Mouse (Mus musculus): ENCODE results near the gene Gm8257. TPM values are rescaled to one million over a fixed set of nuclear protein-coding genes. Genes with fewer than 3 reads are reported as not detected.
"Not testable (repeated sequence)": the region's sequence is repeated elsewhere in the genome, so short reads cannot be mapped to it uniquely, and the experiment has no call there.

Gm8257 gene
- not detected in 2 replicates for polyA plus RNA-seq (2015; fragmentation: Nextera tagmentation; extraction: Ambion mirVana)

- H3K4me3 ChIP-seq (ENCODE audit: low read length); H3K27me3 ChIP-seq (replicated peaks; ENCODE audit: control insufficient read depth, insufficient read depth, low read length); H3K27ac ChIP-seq (ENCODE audit: low read depth, low read length); H3K9me3 ChIP-seq (ENCODE audit: control insufficient read depth, low read length); ATAC-seq; H3K4me1 ChIP-seq (ENCODE audit: control insufficient read depth, insufficient read depth, low read depth, low read length); H3K36me3 ChIP-seq (ENCODE audit: control insufficient read depth, insufficient read depth, low read length); H3K9ac ChIP-seq (ENCODE audit: low read depth, low read length); H3K4me2 ChIP-seq (ENCODE audit: low read length): not testable (repeated sequence)
- 89% methylated on average over 3 of the region's 3 CpGs for WGBS
Measured at GRCm38 (mm10) chr14:44706356-44706755, at the start of gene Gm8257. Gm8257 (minus strand) TSS chr14:44706456.

- Histone ChIP-seq H3K9ac (ENCODE audit: low read depth, low read length) (no peak within 1 kb of the TSS), H3K9me3 (ENCODE audit: control insufficient read depth, low read length) (no peaks in the 10 kb centered on the region), H3K27ac (ENCODE audit: low read depth, low read length) (no peak within 1 kb of the TSS), H3K27me3 (replicated peaks; ENCODE audit: control insufficient read depth, insufficient read depth, low read length) (no peaks in the 10 kb centered on the region), H3K4me1 (ENCODE audit: control insufficient read depth, insufficient read depth, low read depth, low read length) (no peaks in the 10 kb centered on the region), H3K36me3 (ENCODE audit: control insufficient read depth, insufficient read depth, low read length) (no peaks in the 10 kb centered on the region), H3K4me2 (ENCODE audit: low read length) (no peak within 1 kb of the TSS), H3K4me3 (ENCODE audit: low read length) (no peak within 1 kb of the TSS)
- ATAC-seq = no peak
- WGBS = 86% methylated on average over 3 of the region's 3 CpGs
Measured at GRCm38 (mm10) chr14:44750240-44750639, 44.0 kb upstream of the Gm8257 start, which contains the start of gene Gm8267. Gm8267 (minus strand) TSS chr14:44750340.

GRCm38 (mm10) chr14:44742789-44743188, 36.5 kb upstream of the Gm8257 start:
- H3K9ac ChIP-seq (ENCODE audit: low read depth, low read length); H3K4me3 ChIP-seq (ENCODE audit: low read length); H3K4me1 ChIP-seq (ENCODE audit: control insufficient read depth, insufficient read depth, low read depth, low read length); H3K36me3 ChIP-seq (ENCODE audit: control insufficient read depth, insufficient read depth, low read length); H3K4me2 ChIP-seq (ENCODE audit: low read length); H3K27ac ChIP-seq (ENCODE audit: low read depth, low read length); ATAC-seq; H3K9me3 ChIP-seq (ENCODE audit: control insufficient read depth, low read length); H3K27me3 ChIP-seq (replicated peaks; ENCODE audit: control insufficient read depth, insufficient read depth, low read length): not testable (repeated sequence)
- 67% methylated on average over 1 of the region's 1 CpGs for WGBS

- not testable (repeated sequence) for H3K9me3 ChIP-seq (ENCODE audit: control insufficient read depth, low read length); H3K36me3 ChIP-seq (ENCODE audit: control insufficient read depth, insufficient read depth, low read length); H3K4me3 ChIP-seq (ENCODE audit: low read length); H3K9ac ChIP-seq (ENCODE audit: low read depth, low read length); H3K27ac ChIP-seq (ENCODE audit: low read depth, low read length); H3K27me3 ChIP-seq (replicated peaks; ENCODE audit: control insufficient read depth, insufficient read depth, low read length); ATAC-seq; H3K4me1 ChIP-seq (ENCODE audit: control insufficient read depth, insufficient read depth, low read depth, low read length); H3K4me2 ChIP-seq (ENCODE audit: low read length)
Measured at GRCm38 (mm10) chr14:44730711-44731110, 24.5 kb upstream of the Gm8257 start.

DNA sequence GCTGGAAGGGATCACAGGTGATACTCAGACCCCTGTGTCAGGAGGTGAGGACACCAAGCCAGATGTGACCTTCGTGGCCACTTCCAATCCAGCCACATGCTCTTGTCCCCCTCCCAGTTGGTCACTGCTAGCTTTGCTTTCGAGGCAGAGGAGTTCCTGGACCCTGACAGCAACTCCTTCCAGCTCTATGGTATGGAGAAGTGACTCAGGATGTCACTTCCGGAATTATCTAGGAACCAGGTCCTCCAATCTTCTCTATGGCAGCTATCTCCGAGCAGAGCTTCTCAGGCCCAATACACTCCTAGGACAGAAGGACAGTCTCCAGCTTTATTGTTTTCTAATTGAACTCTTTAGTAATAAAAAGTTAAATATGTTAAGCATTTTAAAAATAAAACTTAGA, 78.5 kb downstream of the Gm8257 start, which contains the start of gene Gm5624:
Gm5624 (minus strand) TSS at position 202 of the 400 bp plus-strand sequence.
- H3K9ac ChIP-seq (ENCODE audit: low read depth, low read length); H3K36me3 ChIP-seq (ENCODE audit: control insufficient read depth, insufficient read depth, low read length); H3K4me1 ChIP-seq (ENCODE audit: control insufficient read depth, insufficient read depth, low read depth, low read length); ATAC-seq; H3K27ac ChIP-seq (ENCODE audit: low read depth, low read length); H3K4me3 ChIP-seq (ENCODE audit: low read length); H3K27me3 ChIP-seq (replicated peaks; ENCODE audit: control insufficient read depth, insufficient read depth, low read length); H3K4me2 ChIP-seq (ENCODE audit: low read length); H3K9me3 ChIP-seq (ENCODE audit: control insufficient read depth, low read length): not testable (repeated sequence)
- 85% methylated on average over 4 of the region's 4 CpGs for WGBS

Other genes with a start within 250 kb of the Gm8257 start
- not detected in 2 replicates for gene BC061237, start 214.0 kb downstream of the Gm8257 start, polyA plus RNA-seq (2015; fragmentation: Nextera tagmentation; extraction: Ambion mirVana)
- not detected in 2 replicates for gene Gm17093, start 188.2 kb downstream of the Gm8257 start, polyA plus RNA-seq (2015; fragmentation: Nextera tagmentation; extraction: Ambion mirVana)
- 0.16 and 0.28 TPM in 2 replicates for gene Gm8247, start 123.3 kb downstream of the Gm8257 start, polyA plus RNA-seq (2015; fragmentation: Nextera tagmentation; extraction: Ambion mirVana)
- not detected in 2 replicates for gene Gm5624, start 78.5 kb downstream of the Gm8257 start, polyA plus RNA-seq (2015; fragmentation: Nextera tagmentation; extraction: Ambion mirVana)
- gene Gm8267, start 43.9 kb upstream of the Gm8257 start, polyA plus RNA-seq (2015; fragmentation: Nextera tagmentation; extraction: Ambion mirVana) = not detected in 2 replicates
- 0.73 and 0.76 TPM in 2 replicates for gene Ptgdr, start 152.9 kb upstream of the Gm8257 start, polyA plus RNA-seq (2015; fragmentation: Nextera tagmentation; extraction: Ambion mirVana)

Measured in hindbrain, embryonic 16.5 days (tissue).